Mouse (Mus musculus) embryonic facial prominence, embryonic 15.5 days (tissue): ENCODE results near the gene Ube2o. TPM values are rescaled to one million over a fixed set of nuclear protein-coding genes. Genes with fewer than 3 reads are reported as not detected.
A peak's percentile ranks its signal among the peaks of the same experiment; 100 is the strongest.

Experiments
- ATAC-seq: fragments of 200-750 bp; cut with Nextera tagmentation; 2 replicates; pipeline ENCODE4 v1.8.0; 2017; ENCODE audit warnings: low read depth, moderate TSS enrichment; ENCODE audit not compliant: insufficient number of reproducible peaks, low FRiP score, low TSS enrichment
- H3K27ac ChIP-seq: fragments of 300-500 bp; sonication (generic); replicated peaks from 2 replicates; pipeline ENCODE4 v1.5.1; 2015; ENCODE audit warnings: mild to moderate bottlenecking, inconsistent platforms
- H3K27me3 ChIP-seq: fragments of 300-500 bp; sonication (generic); 2 replicates; pipeline ENCODE4 v1.6.1; 2015; ENCODE audit warnings: inconsistent platforms
- H3K36me3 ChIP-seq: fragments of 300-500 bp; sonication (generic); 2 replicates; pipeline ENCODE4 v1.6.1; 2015; ENCODE audit warnings: mild to moderate bottlenecking, inconsistent platforms
- H3K4me1 ChIP-seq: fragments of 300-500 bp; sonication (generic); 2 replicates; pipeline ENCODE4 v1.6.1; 2015; ENCODE audit warnings: inconsistent platforms
- H3K4me2 ChIP-seq: fragments of 300-500 bp; sonication (generic); replicated peaks from 2 replicates; pipeline ENCODE4 v1.6.1; 2015; ENCODE audit warnings: mild to moderate bottlenecking, inconsistent platforms
- H3K4me3 ChIP-seq: fragments of 300-500 bp; sonication (generic); replicated peaks from 2 replicates; pipeline ENCODE4 v1.5.1; 2015; ENCODE audit warnings: mild to moderate bottlenecking, inconsistent platforms
- H3K9ac ChIP-seq: fragments of 300-500 bp; sonication (generic); 2 replicates; pipeline ENCODE4 v1.6.1; 2015; ENCODE audit warnings: inconsistent platforms
- H3K9me3 ChIP-seq: fragments of 300-500 bp; sonication (generic); replicated peaks from 2 replicates; pipeline ENCODE4 v1.6.1; 2016; ENCODE audit warnings: inconsistent platforms
- WGBS: fragments of 180-500 bp; shearing (Covaris S2); methylation state at CpG from one replicate; pipeline ENCODE4 v1.1.7; 2015; 5-methylcytosine and 5-hydroxymethylcytosine counted together
- polyA plus RNA-seq: library from polyadenylated mRNA; unstranded; fragments of >200 nt; fragmentation: Nextera tagmentation; extraction: Ambion mirVana; gene quantifications from 2 replicates; pipeline ENCODE4 v1.2.1, GENCODE M21; 2015

The Ube2o gene
- polyA plus RNA-seq, 1 experiment from 2014 or later, result 14.2 TPM

GRCm38 (mm10) chr11:116574982-116575381 lies 6.3 kb downstream of the Ube2o start:
- no peak overlapping the region for H3K27ac ChIP-seq
- no peak overlapping the region for H3K4me2 ChIP-seq
- no peak for ATAC-seq
- H3K9me3 ChIP-seq, result no peaks in the 10 kb centered on the region
- peaks cover 51% of the 10 kb centered on the region for H3K4me1 ChIP-seq
- H3K36me3 ChIP-seq, result no peaks in the 10 kb centered on the region
- no peak overlapping the region for H3K4me3 ChIP-seq
- H3K27me3 ChIP-seq, result no peaks in the 10 kb centered on the region
- WGBS, result 68% methylated on average over 6 of the region's 6 CpGs
- H3K9ac ChIP-seq, result no peak overlapping the region

- Histone ChIP-seq H3K9me3 (no peaks in the 10 kb centered on the region), H3K27ac (no peak overlapping the region), H3K4me1 (peaks cover 47% of the 10 kb centered on the region), H3K4me3 (no peak overlapping the region), H3K27me3 (no peaks in the 10 kb centered on the region), H3K4me2 (no peak overlapping the region), H3K9ac (no peak overlapping the region), H3K36me3 (no peaks in the 10 kb centered on the region)
- ATAC-seq, result no peak
- 58% methylated on average over 6 of the region's 6 CpGs for WGBS
These were observed 6.8 kb downstream of the Ube2o start for GRCm38 (mm10) chr11:116574486-116574885.

- no peak overlapping the region for H3K4me3 ChIP-seq
- H3K36me3 ChIP-seq, result no peaks in the 10 kb centered on the region
- ATAC-seq, result no peak
- no peak overlapping the region for H3K9ac ChIP-seq
- H3K4me1 ChIP-seq, result peaks cover 48% of the 10 kb centered on the region
- H3K9me3 ChIP-seq, result no peaks in the 10 kb centered on the region
- 42% methylated on average over 12 of the region's 12 CpGs for WGBS
- no peaks in the 10 kb centered on the region for H3K27me3 ChIP-seq
- 0 out of 2 replicates have a peak overlapping the region, but pooled peaks have one; percentile 18 for H3K27ac ChIP-seq
- H3K4me2 ChIP-seq, result no peak overlapping the region
These were observed 8.3 kb downstream of the Ube2o start for GRCm38 (mm10) chr11:116572756-116573543.

- 0 out of 2 replicates have a peak overlapping the region, but pooled peaks have one; percentile 18 for H3K27ac ChIP-seq
- WGBS, result 81% methylated on average over 19 of the region's 19 CpGs
- H3K4me3 ChIP-seq, result no peak overlapping the region
- H3K9me3 ChIP-seq, result no peaks in the 10 kb centered on the region
- ATAC-seq, result no peak
- peaks cover 53% of the 10 kb centered on the region for H3K4me1 ChIP-seq
- H3K36me3 ChIP-seq, result no peaks in the 10 kb centered on the region
- H3K4me2 ChIP-seq, result no peak overlapping the region
- no peak overlapping the region for H3K9ac ChIP-seq
- H3K27me3 ChIP-seq, result no peaks in the 10 kb centered on the region
These were observed 9.2 kb downstream of the Ube2o start for GRCm38 (mm10) chr11:116571767-116572679.

- no peak overlapping the region for H3K9ac ChIP-seq
- no peak overlapping the region for H3K27ac ChIP-seq
- no peaks in the 10 kb centered on the region for H3K9me3 ChIP-seq
- H3K4me3 ChIP-seq, result no peak overlapping the region
- no peaks in the 10 kb centered on the region for H3K36me3 ChIP-seq
- no peaks in the 10 kb centered on the region for H3K27me3 ChIP-seq
- peaks cover 43% of the 10 kb centered on the region for H3K4me1 ChIP-seq
- H3K4me2 ChIP-seq, result no peak overlapping the region
- no peak for ATAC-seq
- WGBS, result 81% methylated on average over 7 of the region's 7 CpGs
These were observed 10.4 kb downstream of the Ube2o start for GRCm38 (mm10) chr11:116570821-116571220.

- WGBS, result 59% methylated on average over 8 of the region's 8 CpGs
- no peak overlapping the region for H3K27ac ChIP-seq
- ATAC-seq, result no peak
- no peak overlapping the region for H3K4me2 ChIP-seq
- H3K9ac ChIP-seq, result no peak overlapping the region
- no peaks in the 10 kb centered on the region for H3K27me3 ChIP-seq
- no peak overlapping the region for H3K4me3 ChIP-seq
- H3K9me3 ChIP-seq, result no peaks in the 10 kb centered on the region
- H3K4me1 ChIP-seq, result peaks cover 21% of the 10 kb centered on the region
- H3K36me3 ChIP-seq, result no peaks in the 10 kb centered on the region
These were observed 13.7 kb downstream of the Ube2o start for GRCm38 (mm10) chr11:116567531-116567930.

- WGBS, result 61% methylated on average over 7 of the region's 7 CpGs
- Histone ChIP-seq H3K36me3 (no peaks in the 10 kb centered on the region), H3K27ac (no peak overlapping the region), H3K4me1 (peaks cover 14% of the 10 kb centered on the region), H3K27me3 (no peaks in the 10 kb centered on the region), H3K4me2 (no peak overlapping the region), H3K9me3 (no peaks in the 10 kb centered on the region), H3K4me3 (no peak overlapping the region), H3K9ac (no peak overlapping the region)
- ATAC-seq, result no peak
These were observed 15.8 kb downstream of the Ube2o start for GRCm38 (mm10) chr11:116565283-116566041.

- peaks cover 13% of the 10 kb centered on the region for H3K4me1 ChIP-seq
- no peaks in the 10 kb centered on the region for H3K27me3 ChIP-seq
- ATAC-seq, result no peak
- peaks cover 4% of the 10 kb centered on the region; the same call in 1 of the 2 replicates for H3K36me3 ChIP-seq
- no peak overlapping the region for H3K4me3 ChIP-seq
- H3K9me3 ChIP-seq, result no peaks in the 10 kb centered on the region
- WGBS, result 58% methylated on average over 6 of the region's 6 CpGs
- H3K9ac ChIP-seq, result no peak overlapping the region
- no peak overlapping the region for H3K27ac ChIP-seq
- no peak overlapping the region for H3K4me2 ChIP-seq
These were observed 24.9 kb downstream of the Ube2o start for GRCm38 (mm10) chr11:116556308-116556707.

GRCm38 (mm10) chr11:116555572-116555971 lies 25.7 kb downstream of the Ube2o start:
- 63% methylated on average over 1 of the region's 1 CpGs for WGBS
- no peak for ATAC-seq

GRCm38 (mm10) chr11:116554171-116554878 lies 26.9 kb downstream of the Ube2o start:
- Histone ChIP-seq H3K4me1 (peaks cover 30% of the 10 kb centered on the region), H3K9me3 (no peaks in the 10 kb centered on the region), H3K27ac (no peak overlapping the region), H3K36me3 (peaks cover 4% of the 10 kb centered on the region; the same call in 1 of the 2 replicates), H3K4me3 (no peak overlapping the region), H3K9ac (no peak overlapping the region), H3K27me3 (no peaks in the 10 kb centered on the region), H3K4me2 (no peak overlapping the region)
- WGBS, result 40% methylated on average over 12 of the region's 12 CpGs
- ATAC-seq, result no peak

More at GRCm38 (mm10) chr11:116555572-116555971, 25.7 kb downstream of the Ube2o start:
- Histone ChIP-seq H3K27ac (no peak overlapping the region), H3K4me1 (peaks cover 21% of the 10 kb centered on the region), H3K36me3 (peaks cover 4% of the 10 kb centered on the region; the same call in 1 of the 2 replicates), H3K9ac (no peak overlapping the region), H3K27me3 (no peaks in the 10 kb centered on the region), H3K9me3 (no peaks in the 10 kb centered on the region), H3K4me2 (no peak overlapping the region), H3K4me3 (no peak overlapping the region)
